Mouse (Mus musculus) layer of hippocampus, postnatal 10 days (tissue): ENCODE measurements around the gene Gm21258. TPM values are rescaled to one million over a fixed set of nuclear protein-coding genes. Genes with fewer than 3 reads are reported as not detected.
"Not testable (repeated sequence)": the region's sequence is repeated elsewhere in the genome, so short reads cannot be mapped to it uniquely, and the experiment has no call there.

Experiments used
- DNase-seq, 2 experiments: peaks; one replicate each; pipeline ENCODE4 v3.0.0; 2021; ENCODE audit warnings: low spot score in 2 of 2
- long read RNA-seq: library from polyadenylated mRNA; stranded (forward); transcript quantifications from one replicate; pipeline ENCODE4 v2.0.0, GENCODE M21; 2023
- total RNA-seq, 2 experiments: library from RNA; stranded (reverse); gene quantifications; 2 replicates each; pipeline ENCODE4 v1.2.3; 2021

Gm21258 gene
- total RNA-seq = not detected
- long read RNA-seq = 0 reads

DNA sequence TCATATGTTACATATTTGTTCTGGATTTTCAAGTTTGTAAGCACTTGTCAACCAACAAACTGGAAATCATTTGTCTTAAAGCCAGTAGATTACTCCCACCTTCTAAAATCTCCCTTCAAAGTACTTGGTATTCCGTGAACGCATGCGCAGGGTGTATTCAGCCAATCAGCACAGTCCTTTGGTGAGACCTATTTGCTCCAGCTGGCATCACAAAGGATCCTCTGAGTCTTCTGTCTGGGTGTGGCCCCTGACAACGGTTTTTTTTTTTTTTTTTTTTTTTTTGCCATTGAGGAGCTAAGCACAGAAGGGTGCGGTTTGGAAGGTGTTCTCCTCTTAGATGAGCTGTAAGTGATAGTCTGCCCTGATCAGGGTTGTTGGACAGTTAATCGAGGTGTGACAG lies at the start of gene Gm21258:
Gene Gm21258, plus strand, starts transcription at position 301 of the 400 bp plus-strand sequence.
- DNase-seq = not testable (repeated sequence)
